Mouse (Mus musculus): ENCODE measurements around the gene Smarca2.

GRCm38 (mm10) chr19:26761257-26761656 is 156.4 kb downstream of the Smarca2 start:
- TF ChIP-seq POLR2AphosphoS2 (IDR thresholded peaks at IDR 0.05; ENCODE audit: insufficient read length, low read depth): no peak
- TF ChIP-seq POLR2A (IDR thresholded peaks at IDR 0.05; ENCODE audit: insufficient read length, low read depth): no peak
- TF ChIP-seq TCF12 (IDR thresholded peaks at IDR 0.05; ENCODE audit: insufficient read depth, poor library complexity, severe bottlenecking): no peak
- TF ChIP-seq CEBPB (IDR thresholded peaks at IDR 0.05; ENCODE audit: insufficient read depth, poor library complexity, severe bottlenecking): no peak
- TF ChIP-seq MAX (IDR thresholded peaks at IDR 0.05; ENCODE audit: low read depth): no peak
- TF ChIP-seq SRF (IDR thresholded peaks at IDR 0.05; ENCODE audit: control insufficient read depth, insufficient read length, low read depth): no peak
- TF ChIP-seq E2F4 (IDR thresholded peaks at IDR 0.05; ENCODE audit: insufficient read depth): no peak
- TF ChIP-seq MYOG (IDR thresholded peaks at IDR 0.05; ENCODE audit: control insufficient read depth in 1 of 3, insufficient read depth in 1 of 3, insufficient read length in 2 of 3, low read depth in 2 of 3): no peak

Measured in myocyte (in vitro differentiated cells).